Mouse (Mus musculus): ENCODE results near the gene N4bp2. TPM values are rescaled to one million over a fixed set of nuclear protein-coding genes. Genes with fewer than 3 reads are reported as not detected.

Gene N4bp2
- polyA plus RNA-seq, 1 experiment from 2014 or later, result 20.5 TPM

DNA sequence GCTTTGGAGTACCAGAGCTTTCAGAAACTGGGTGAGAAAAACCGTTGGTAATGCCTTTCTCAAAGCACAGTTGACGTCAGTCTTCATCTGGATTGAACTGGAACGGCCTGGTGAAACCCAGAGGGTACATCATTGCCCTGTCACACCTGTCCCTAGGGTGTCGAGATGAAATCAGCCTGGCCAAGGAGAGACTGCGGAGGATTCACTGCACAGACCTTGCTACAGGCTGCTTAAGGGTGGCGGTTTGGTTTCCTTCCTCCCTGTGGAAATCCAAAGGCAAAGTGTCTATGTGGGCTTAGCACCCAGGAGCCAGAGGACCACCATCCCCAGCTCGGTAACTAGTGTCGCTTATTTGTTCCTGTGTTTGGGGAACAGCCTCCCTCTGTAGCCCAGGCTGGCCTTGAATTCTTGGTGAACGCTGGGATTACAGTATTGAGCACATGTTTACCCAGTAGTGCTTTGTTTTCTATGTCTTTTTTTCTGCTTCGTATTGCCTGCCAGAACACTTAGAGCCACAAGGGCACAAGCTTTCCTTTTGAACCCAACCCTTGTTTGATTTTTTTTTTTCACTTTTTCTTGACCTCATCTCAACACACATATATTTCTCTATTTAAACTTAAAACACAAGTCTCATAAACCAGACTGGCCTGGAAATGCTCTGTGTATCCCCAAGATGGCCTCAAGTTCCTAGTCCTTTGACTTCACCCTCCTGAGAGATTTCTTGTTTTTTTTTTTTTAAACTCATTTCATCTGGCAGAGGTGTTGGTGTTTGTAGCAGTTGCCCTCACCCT is 98.0 kb downstream of the N4bp2 start, which contains the start of gene Rhoh:
Gene Rhoh (plus strand): TSS at position 60 of the 791 bp plus-strand sequence.
- H3K36me3 ChIP-seq (replicated peaks), result no peaks in the 10 kb centered on the region
- H3K9me3 ChIP-seq, result no peaks in the 10 kb centered on the region
- H3K4me1 ChIP-seq, result no peaks in the 10 kb centered on the region
- no peak for ATAC-seq (replicated peaks)
- H3K9ac ChIP-seq, result no peak within 1 kb of the TSS
- H3K4me3 ChIP-seq, result no peak within 1 kb of the TSS
- H3K4me2 ChIP-seq, result no peak within 1 kb of the TSS
- no peak within 1 kb of the TSS for H3K27ac ChIP-seq
- WGBS, result 85% methylated on average over 10 of the region's 10 CpGs
- H3K27me3 ChIP-seq (replicated peaks), result no peaks in the 10 kb centered on the region

DNA sequence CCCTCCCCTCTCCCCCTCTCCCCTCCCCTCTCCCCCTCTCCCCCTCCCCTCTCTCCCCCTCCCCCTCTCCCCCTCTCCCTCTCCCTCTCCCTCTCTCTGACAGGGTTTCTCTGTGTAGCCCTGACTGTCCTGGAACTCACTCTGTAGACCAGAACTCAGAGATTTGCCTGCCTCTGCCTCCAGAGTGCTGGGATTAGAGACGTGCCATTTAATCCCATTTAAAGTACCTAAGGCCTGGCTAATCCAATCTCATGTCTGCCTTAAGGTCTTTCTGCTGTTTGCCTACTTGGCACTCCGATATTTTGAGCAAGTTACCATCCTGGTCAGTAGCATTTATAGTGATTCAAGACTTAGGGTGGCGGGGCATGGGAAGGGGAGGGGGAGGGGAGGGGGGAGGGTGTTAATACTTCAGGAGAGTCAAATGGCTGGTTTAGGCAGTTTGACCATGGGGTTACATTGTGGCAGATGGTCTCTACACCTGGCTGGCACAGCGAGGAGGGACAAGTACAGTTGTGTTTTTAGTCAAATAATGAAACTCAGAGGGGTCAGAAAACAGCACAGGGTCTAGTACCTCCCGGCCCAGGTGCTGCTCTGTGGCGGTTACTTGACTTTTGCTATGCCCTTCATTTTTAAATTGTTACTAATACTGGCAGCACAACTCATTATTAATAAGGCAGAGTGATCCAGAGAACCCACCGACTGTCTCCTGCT is 99.1 kb downstream of the N4bp2 start:
- no peak overlapping the region for H3K4me3 ChIP-seq
- no peaks in the 10 kb centered on the region for H3K9me3 ChIP-seq
- no peak for ATAC-seq (replicated peaks)
- H3K27ac ChIP-seq, result no peak overlapping the region
- no peak overlapping the region for H3K4me2 ChIP-seq
- 97% methylated on average over 7 of the region's 7 CpGs for WGBS
- H3K4me1 ChIP-seq, result no peaks in the 10 kb centered on the region
- no peaks in the 10 kb centered on the region for H3K36me3 ChIP-seq (replicated peaks)
- H3K27me3 ChIP-seq (replicated peaks), result no peaks in the 10 kb centered on the region
- H3K9ac ChIP-seq, result no peak overlapping the region

DNA sequence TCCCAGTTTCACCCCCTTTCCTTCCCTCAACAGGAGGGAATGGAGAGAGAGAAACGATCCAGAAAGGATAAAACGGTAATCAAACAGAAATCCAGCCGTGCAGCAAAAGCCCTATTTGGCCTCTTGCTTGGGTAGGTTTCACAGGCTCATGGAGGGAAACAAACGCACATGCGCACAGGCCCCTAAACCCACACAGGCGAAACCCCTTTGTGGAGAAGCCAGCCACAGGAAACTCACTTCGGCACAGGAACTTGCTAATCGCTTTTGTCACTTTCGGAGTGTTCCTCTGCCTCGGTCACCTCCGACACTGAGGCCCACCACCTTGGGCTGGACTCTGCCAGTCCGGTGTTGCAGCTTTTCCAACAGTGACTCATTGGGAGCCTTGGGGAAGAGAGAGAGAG is 100.0 kb downstream of the N4bp2 start:
- Histone ChIP-seq H3K9me3 (no peaks in the 10 kb centered on the region), H3K4me2 (no peak overlapping the region), H3K27me3 (replicated peaks) (no peaks in the 10 kb centered on the region), H3K4me3 (no peak overlapping the region), H3K27ac (no peak overlapping the region), H3K36me3 (replicated peaks) (no peaks in the 10 kb centered on the region), H3K4me1 (no peaks in the 10 kb centered on the region), H3K9ac (no peak overlapping the region)
- 76% methylated on average over 12 of the region's 12 CpGs for WGBS
- ATAC-seq (replicated peaks), result no peak

DNA sequence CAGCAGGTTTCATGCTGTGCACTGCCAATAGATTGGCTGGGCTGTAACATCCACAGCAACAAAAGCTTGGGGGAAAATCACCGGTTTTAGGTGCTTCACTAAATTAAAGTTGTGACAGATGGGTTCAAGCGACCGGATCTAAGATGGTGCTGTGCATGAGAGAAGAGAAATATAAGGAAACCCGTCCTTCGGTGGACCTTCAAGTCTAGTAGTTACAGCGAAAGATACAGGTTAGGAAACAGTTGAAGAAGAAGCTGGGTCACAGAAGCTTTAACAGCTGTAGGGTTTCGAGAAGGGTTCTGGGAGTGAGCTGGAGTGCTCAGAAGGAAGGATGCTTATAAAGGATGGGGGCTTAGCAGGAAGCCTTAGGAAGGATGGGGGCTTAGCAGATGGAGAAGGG is 101.2 kb downstream of the N4bp2 start:
- Histone ChIP-seq H3K9me3 (no peaks in the 10 kb centered on the region), H3K27me3 (replicated peaks) (no peaks in the 10 kb centered on the region), H3K36me3 (replicated peaks) (no peaks in the 10 kb centered on the region), H3K27ac (no peak overlapping the region), H3K4me3 (no peak overlapping the region), H3K9ac (no peak overlapping the region), H3K4me1 (no peaks in the 10 kb centered on the region), H3K4me2 (no peak overlapping the region)
- 95% methylated on average over 7 of the region's 7 CpGs for WGBS
- ATAC-seq (replicated peaks), result no peak

DNA sequence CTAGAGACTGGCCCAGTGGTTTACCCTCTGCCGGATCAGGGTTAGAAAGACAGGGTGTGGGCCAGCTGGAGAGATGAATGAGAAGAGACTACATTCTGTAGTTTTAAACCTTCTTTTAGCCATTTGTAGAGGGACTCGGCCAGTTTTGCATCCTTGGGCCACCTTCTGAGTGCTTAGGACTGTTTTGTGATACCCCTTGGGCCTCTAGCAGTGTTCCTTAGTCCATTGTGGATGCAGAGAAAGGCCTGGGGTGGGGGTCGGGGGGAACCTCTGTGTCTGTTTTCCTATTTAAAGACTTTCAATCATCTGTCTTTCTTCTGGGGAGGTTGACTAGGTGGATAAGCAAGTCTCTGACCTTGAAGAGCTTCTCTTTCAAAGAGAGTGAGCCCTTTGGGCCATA is 101.6 kb downstream of the N4bp2 start:
- Histone ChIP-seq H3K4me1 (no peaks in the 10 kb centered on the region), H3K36me3 (replicated peaks) (no peaks in the 10 kb centered on the region), H3K4me3 (no peak overlapping the region), H3K9ac (no peak overlapping the region), H3K4me2 (no peak overlapping the region), H3K27me3 (replicated peaks) (no peaks in the 10 kb centered on the region), H3K9me3 (no peaks in the 10 kb centered on the region), H3K27ac (no peak overlapping the region)
- WGBS, result 86% methylated on average over 3 of the region's 3 CpGs
- ATAC-seq (replicated peaks), result no peak

DNA sequence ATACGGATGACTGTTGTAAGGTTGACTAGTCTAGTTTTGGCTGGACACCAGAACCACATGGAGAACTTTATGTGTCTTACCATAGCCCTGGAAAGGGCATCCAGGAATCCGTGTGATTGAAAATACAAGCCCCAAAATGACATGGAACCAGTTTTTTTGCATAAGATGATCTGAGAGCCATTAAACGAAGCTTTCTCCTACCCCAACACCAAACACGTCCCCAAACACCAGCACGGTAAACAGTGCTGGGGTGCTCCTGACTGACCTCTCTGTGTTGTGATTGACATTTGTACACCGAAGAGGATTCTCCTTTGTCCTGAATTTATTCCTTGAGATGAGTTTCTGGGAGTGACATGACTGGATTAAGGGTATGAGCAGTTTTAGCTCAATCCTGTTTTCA is 103.3 kb downstream of the N4bp2 start:
- ATAC-seq (replicated peaks), result no peak
- H3K9me3 ChIP-seq, result no peaks in the 10 kb centered on the region
- no peak overlapping the region for H3K9ac ChIP-seq
- no peaks in the 10 kb centered on the region for H3K4me1 ChIP-seq
- no peak overlapping the region for H3K4me3 ChIP-seq
- 91% methylated on average over 6 of the region's 6 CpGs for WGBS
- H3K27me3 ChIP-seq (replicated peaks), result no peaks in the 10 kb centered on the region
- no peak overlapping the region for H3K4me2 ChIP-seq
- no peak overlapping the region for H3K27ac ChIP-seq
- no peaks in the 10 kb centered on the region for H3K36me3 ChIP-seq (replicated peaks)

DNA sequence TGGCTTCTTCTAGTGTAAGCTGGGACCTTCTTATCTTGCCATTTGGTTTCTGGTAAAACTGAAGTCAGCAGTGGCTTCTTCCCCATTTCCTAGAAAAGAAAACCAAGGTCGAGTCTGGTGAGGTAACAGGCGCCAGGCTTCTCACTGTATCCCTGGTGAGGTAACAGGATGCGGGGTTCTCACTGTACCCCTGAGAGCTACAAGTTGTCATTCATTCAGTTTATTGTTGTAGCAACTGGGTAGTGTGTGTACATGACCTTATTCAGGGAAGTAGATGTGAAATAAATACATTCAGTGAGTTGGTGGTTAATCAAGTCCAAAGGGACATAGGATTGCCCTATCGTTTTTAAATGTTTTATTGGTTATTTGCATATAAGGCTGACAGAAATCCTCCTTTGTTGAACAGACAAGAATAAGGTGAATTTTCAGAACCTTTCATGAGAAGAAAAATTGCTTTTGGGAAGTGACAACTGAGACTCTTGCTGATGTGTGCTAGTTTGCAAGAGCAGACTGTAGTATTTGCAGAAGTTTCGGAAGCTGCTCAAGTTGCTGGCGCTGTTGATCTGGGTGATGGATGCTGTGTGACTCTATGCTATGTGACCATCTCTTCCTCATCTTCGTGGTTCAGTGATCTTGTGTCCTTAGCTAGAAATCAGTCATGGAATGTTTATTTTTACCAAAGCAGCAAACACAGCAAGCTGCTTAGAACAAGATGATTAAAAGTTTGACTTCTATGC is 104.2 kb downstream of the N4bp2 start:
- Histone ChIP-seq H3K9me3 (no peaks in the 10 kb centered on the region), H3K27me3 (replicated peaks) (no peaks in the 10 kb centered on the region), H3K4me1 (no peaks in the 10 kb centered on the region), H3K4me2 (no peak overlapping the region), H3K9ac (no peak overlapping the region), H3K36me3 (replicated peaks) (no peaks in the 10 kb centered on the region), H3K27ac (no peak overlapping the region), H3K4me3 (no peak overlapping the region)
- no peak for ATAC-seq (replicated peaks)
- WGBS, result 88% methylated on average over 7 of the region's 7 CpGs

DNA sequence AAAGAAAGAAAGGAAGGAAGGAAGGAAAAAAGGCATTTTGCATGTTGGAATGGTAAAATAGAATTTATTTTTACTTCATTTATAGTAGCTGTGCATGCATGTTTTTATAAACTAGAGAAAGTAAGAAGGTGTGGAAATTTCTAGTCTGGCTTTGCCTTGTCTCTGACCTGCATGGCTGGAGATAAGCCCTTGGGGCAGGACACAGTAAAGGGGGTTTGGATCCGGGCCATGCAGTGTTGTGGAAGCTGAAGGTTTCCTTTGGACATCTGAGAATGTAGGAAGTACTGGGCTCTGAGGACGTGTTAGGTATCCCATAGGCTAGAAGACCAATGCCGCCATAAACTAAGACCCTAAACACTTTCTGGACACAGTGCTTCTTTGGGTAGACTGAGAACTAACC is 105.1 kb downstream of the N4bp2 start:
- Histone ChIP-seq H3K27ac (no peak overlapping the region), H3K4me1 (no peaks in the 10 kb centered on the region), H3K4me3 (no peak overlapping the region), H3K9ac (no peak overlapping the region), H3K36me3 (replicated peaks) (no peaks in the 10 kb centered on the region), H3K4me2 (no peak overlapping the region), H3K9me3 (no peaks in the 10 kb centered on the region), H3K27me3 (replicated peaks) (no peaks in the 10 kb centered on the region)
- WGBS, result 84% methylated on average over 3 of the region's 3 CpGs
- ATAC-seq (replicated peaks), result no peak

DNA sequence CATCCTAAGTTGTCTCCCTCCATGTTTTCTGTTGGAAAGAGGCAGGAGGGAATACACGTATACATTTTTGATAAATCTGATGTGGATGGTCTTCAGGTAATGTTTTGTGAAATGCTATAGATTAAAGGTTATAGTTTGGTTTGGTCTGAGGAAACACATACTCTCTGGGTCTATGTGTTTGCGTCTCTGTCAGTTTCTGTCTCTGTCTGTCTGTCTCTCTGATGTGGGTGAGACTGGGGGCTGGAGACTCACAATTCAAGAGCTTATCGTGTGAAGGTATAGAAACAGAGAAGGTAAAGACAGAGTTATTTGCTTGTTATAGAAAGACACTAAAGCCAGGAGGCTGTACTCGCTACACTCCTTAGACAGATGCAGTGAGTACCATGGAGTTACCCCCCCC is 106.3 kb downstream of the N4bp2 start:
- Histone ChIP-seq H3K27me3 (replicated peaks) (no peaks in the 10 kb centered on the region), H3K4me1 (no peaks in the 10 kb centered on the region), H3K36me3 (replicated peaks) (no peaks in the 10 kb centered on the region), H3K4me3 (no peak overlapping the region), H3K9ac (no peak overlapping the region), H3K9me3 (no peaks in the 10 kb centered on the region), H3K4me2 (no peak overlapping the region), H3K27ac (no peak overlapping the region)
- ATAC-seq (replicated peaks), result no peak
- WGBS, result 91% methylated on average over 4 of the region's 4 CpGs

DNA sequence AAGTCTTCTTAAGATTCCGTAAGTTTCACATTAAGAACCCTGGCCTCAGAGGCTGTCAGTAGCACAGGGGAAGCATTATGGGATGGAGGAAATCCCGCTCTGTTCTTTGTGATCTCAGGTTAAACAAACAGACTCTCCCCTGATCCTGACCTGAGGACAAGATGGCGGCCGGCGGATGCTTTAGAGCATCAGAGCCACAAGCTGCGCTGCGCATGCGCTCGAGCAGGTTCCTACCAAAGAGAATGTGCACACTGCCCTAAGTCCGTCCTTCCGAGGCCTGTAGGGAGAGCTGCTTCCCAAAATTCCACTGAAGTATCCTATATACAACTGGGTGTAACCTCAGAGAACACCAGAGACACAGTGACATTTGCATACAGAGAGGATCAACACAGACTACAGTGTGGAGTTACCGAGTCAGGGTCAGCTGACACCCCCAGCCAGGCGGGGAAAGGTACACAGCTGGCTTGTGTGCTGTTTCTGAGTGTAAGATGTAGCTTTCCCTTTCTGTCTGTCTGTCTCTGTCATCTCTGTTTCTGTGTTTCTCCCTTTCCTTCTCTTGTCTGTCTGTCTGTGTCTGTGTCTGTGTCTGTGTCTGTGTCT is 108.1 kb downstream of the N4bp2 start:
- ATAC-seq (replicated peaks), result no peak
- no peaks in the 10 kb centered on the region for H3K36me3 ChIP-seq (replicated peaks)
- no peak overlapping the region for H3K9ac ChIP-seq
- 91% methylated on average over 13 of the region's 13 CpGs for WGBS
- no peaks in the 10 kb centered on the region for H3K4me1 ChIP-seq
- H3K9me3 ChIP-seq, result no peaks in the 10 kb centered on the region
- no peaks in the 10 kb centered on the region for H3K27me3 ChIP-seq (replicated peaks)
- H3K4me2 ChIP-seq, result no peak overlapping the region
- H3K27ac ChIP-seq, result no peak overlapping the region
- H3K4me3 ChIP-seq, result no peak overlapping the region

DNA sequence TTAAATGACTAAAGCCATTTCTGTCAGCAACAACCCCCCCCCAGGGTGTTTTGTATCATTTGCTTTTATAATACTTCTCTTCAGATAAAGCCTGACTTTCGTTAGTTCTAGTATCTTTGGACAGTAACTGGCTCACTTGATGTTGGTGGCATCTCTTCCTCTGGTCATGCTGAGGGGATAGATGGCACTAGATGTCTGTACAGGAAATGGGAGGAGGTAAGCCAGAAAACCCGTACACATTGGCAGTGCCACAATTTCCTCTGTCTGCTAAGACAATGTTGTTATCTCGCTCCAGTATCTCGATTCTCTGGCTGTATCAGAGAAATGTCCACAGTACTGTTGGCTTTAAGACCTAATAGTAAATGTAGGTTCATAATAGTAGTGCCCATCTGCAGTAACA is 109.9 kb downstream of the N4bp2 start:
- Histone ChIP-seq H3K4me1 (no peaks in the 10 kb centered on the region), H3K36me3 (replicated peaks) (no peaks in the 10 kb centered on the region), H3K4me2 (no peak overlapping the region), H3K27me3 (replicated peaks) (no peaks in the 10 kb centered on the region), H3K27ac (no peak overlapping the region), H3K9ac (no peak overlapping the region), H3K9me3 (no peaks in the 10 kb centered on the region), H3K4me3 (no peak overlapping the region)
- no peak for ATAC-seq (replicated peaks)
- 83% methylated on average over 4 of the region's 4 CpGs for WGBS

DNA sequence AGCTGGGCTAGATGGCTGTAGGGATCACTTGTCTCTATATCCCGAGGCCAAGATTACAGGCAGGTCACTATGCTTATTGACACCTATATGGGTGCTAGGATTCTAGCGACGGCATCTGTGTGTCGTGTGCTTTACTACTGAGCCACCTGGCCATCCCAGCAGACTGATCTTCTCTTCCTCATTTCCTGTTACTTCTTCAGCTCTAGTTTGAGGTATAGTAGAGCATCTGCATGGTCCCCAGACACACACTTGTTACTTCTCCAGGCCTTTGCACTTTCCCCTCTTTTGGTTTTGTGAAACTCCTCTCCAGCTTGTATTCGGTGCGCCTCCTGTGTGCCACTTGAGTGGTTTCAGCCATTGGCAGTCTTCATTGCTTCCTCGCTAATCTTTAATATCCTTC is 111.9 kb downstream of the N4bp2 start:
- no peak overlapping the region for H3K4me2 ChIP-seq
- H3K4me3 ChIP-seq, result no peak overlapping the region
- no peaks in the 10 kb centered on the region for H3K36me3 ChIP-seq (replicated peaks)
- H3K9me3 ChIP-seq, result no peaks in the 10 kb centered on the region
- no peak overlapping the region for H3K9ac ChIP-seq
- no peaks in the 10 kb centered on the region for H3K27me3 ChIP-seq (replicated peaks)
- no peak for ATAC-seq (replicated peaks)
- H3K27ac ChIP-seq, result no peak overlapping the region
- WGBS, result 90% methylated on average over 7 of the region's 7 CpGs
- H3K4me1 ChIP-seq, result no peaks in the 10 kb centered on the region

Measured in midbrain, embryonic 15.5 days (tissue).